Mouse (Mus musculus) forebrain, embryonic 15.5 days (tissue): ENCODE results near the gene Gm10964. TPM values are rescaled to one million over a fixed set of nuclear protein-coding genes. Genes with fewer than 3 reads are reported as not detected.

Experiments used
- ATAC-seq: fragments of 200-750 bp; cut with Nextera tagmentation; replicated peaks from 2 replicates; pipeline ENCODE4 v1.8.0; 2017; ENCODE audit warnings: mild to moderate bottlenecking, moderate TSS enrichment, moderate library complexity
- H3K27ac ChIP-seq: fragments of 300-500 bp; sonication (generic); replicated peaks from 2 replicates; pipeline ENCODE4 v1.5.1; 2015; ENCODE audit warnings: mild to moderate bottlenecking, inconsistent platforms
- H3K27me3 ChIP-seq: fragments of 300-500 bp; sonication (generic); 2 replicates; pipeline ENCODE4 v1.6.1; 2015; ENCODE audit warnings: inconsistent platforms
- H3K36me3 ChIP-seq: fragments of 300-500 bp; sonication (generic); 2 replicates; pipeline ENCODE4 v1.6.1; 2015; ENCODE audit warnings: mild to moderate bottlenecking, inconsistent platforms
- H3K4me1 ChIP-seq: fragments of 300-500 bp; sonication (generic); 2 replicates; pipeline ENCODE4 v1.6.1; 2015; ENCODE audit warnings: inconsistent platforms
- H3K4me2 ChIP-seq: fragments of 300-500 bp; sonication (generic); replicated peaks from 2 replicates; pipeline ENCODE4 v1.6.1; 2015; ENCODE audit warnings: mild to moderate bottlenecking, inconsistent platforms
- H3K4me3 ChIP-seq: fragments of 300-500 bp; sonication (generic); 2 replicates; pipeline ENCODE4 v1.5.1; 2015; ENCODE audit warnings: mild to moderate bottlenecking, inconsistent platforms
- H3K9ac ChIP-seq: fragments of 300-500 bp; sonication (generic); replicated peaks from 2 replicates; pipeline ENCODE4 v1.6.1; 2015; ENCODE audit warnings: mild to moderate bottlenecking, inconsistent platforms
- H3K9me3 ChIP-seq: fragments of 300-500 bp; sonication (generic); 2 replicates; pipeline ENCODE4 v1.6.1; 2016; ENCODE audit warnings: inconsistent platforms
- WGBS: fragments of 180-500 bp; shearing (Covaris S2); methylation state at CpG from one replicate; pipeline ENCODE4 v1.1.7; 2015; ENCODE audit warnings: mixed read lengths; 5-methylcytosine and 5-hydroxymethylcytosine counted together
- polyA plus RNA-seq: library from polyadenylated mRNA; unstranded; fragments of >200 nt; fragmentation: Nextera tagmentation; extraction: Ambion mirVana; gene quantifications from 2 replicates; pipeline ENCODE4 v1.2.1, GENCODE M21; 2015

Gm10964 gene
- polyA plus RNA-seq, 1 experiment from 2014 or later: not detected

- ATAC-seq: no peak
- no peak overlapping the region for H3K4me3 ChIP-seq
- H3K27ac ChIP-seq: no peak overlapping the region
- H3K36me3 ChIP-seq: no peaks in the 10 kb centered on the region
- H3K4me1 ChIP-seq: peaks cover 59% of the 10 kb centered on the region
- 83% methylated on average over 28 of the region's 28 CpGs for WGBS
- no peaks in the 10 kb centered on the region for H3K9me3 ChIP-seq
- H3K27me3 ChIP-seq: no peaks in the 10 kb centered on the region
- H3K9ac ChIP-seq: no peak overlapping the region
- no peak overlapping the region for H3K4me2 ChIP-seq
Measured at GRCm38 (mm10) chr3:103735776-103736600, 3.2 kb upstream of the Gm10964 start.

GRCm38 (mm10) chr3:103737061-103737754 lies 2.0 kb upstream of the Gm10964 start:
- peaks cover 4% of the 10 kb centered on the region for H3K36me3 ChIP-seq
- H3K9ac ChIP-seq: peak overlapping the region; percentile 20; the same call in 1 of the 2 replicates
- WGBS: 38% methylated on average over 16 of the region's 16 CpGs
- H3K9me3 ChIP-seq: no peaks in the 10 kb centered on the region
- H3K4me1 ChIP-seq: peaks cover 59% of the 10 kb centered on the region
- H3K27ac ChIP-seq: peak overlapping the region; percentile 83
- no peaks in the 10 kb centered on the region for H3K27me3 ChIP-seq
- H3K4me2 ChIP-seq: peak overlapping the region; percentile 39
- ATAC-seq: no peak
- peak overlapping the region; percentile 14 for H3K4me3 ChIP-seq

GRCm38 (mm10) chr3:103737778-103738571 lies 1.2 kb upstream of the Gm10964 start, which contains the start of gene Olfml3:
TSS of gene Olfml3 (minus strand) at chr3:103738001.
- Histone ChIP-seq H3K27me3 (no peaks in the 10 kb centered on the region), H3K4me1 (peaks cover 55% of the 10 kb centered on the region), H3K9me3 (no peaks in the 10 kb centered on the region), H3K4me3 (peak within 1 kb of the TSS; percentile 14), H3K36me3 (peaks cover 8% of the 10 kb centered on the region), H3K9ac (peak within 1 kb of the TSS; percentile 20; the same call in 1 of the 2 replicates), H3K27ac (peak within 1 kb of the TSS; percentile 83), H3K4me2 (peak within 1 kb of the TSS; percentile 39)
- WGBS: under 1% methylated on average over 18 of the region's 18 CpGs
- ATAC-seq: peak; percentile 62

GRCm38 (mm10) chr3:103740342-103740741 lies 1.2 kb downstream of the Gm10964 start:
- 31% methylated on average over 5 of the region's 5 CpGs for WGBS
- H3K4me1 ChIP-seq: peaks cover 32% of the 10 kb centered on the region
- peaks cover 30% of the 10 kb centered on the region for H3K36me3 ChIP-seq
- no peaks in the 10 kb centered on the region for H3K27me3 ChIP-seq
- H3K27ac ChIP-seq: no peak overlapping the region
- H3K9ac ChIP-seq: no peak overlapping the region
- no peaks in the 10 kb centered on the region for H3K9me3 ChIP-seq
- H3K4me3 ChIP-seq: no peak overlapping the region
- no peak for ATAC-seq
- no peak overlapping the region for H3K4me2 ChIP-seq

GRCm38 (mm10) chr3:103743208-103743607 lies 4.0 kb downstream of the Gm10964 start:
- no peak for ATAC-seq
- WGBS: 85% methylated on average over 6 of the region's 6 CpGs
- Histone ChIP-seq H3K4me1 (peaks cover 4% of the 10 kb centered on the region), H3K4me2 (no peak overlapping the region), H3K4me3 (no peak overlapping the region), H3K27ac (no peak overlapping the region), H3K36me3 (peaks cover 57% of the 10 kb centered on the region), H3K9ac (no peak overlapping the region), H3K9me3 (no peaks in the 10 kb centered on the region), H3K27me3 (no peaks in the 10 kb centered on the region)

GRCm38 (mm10) chr3:103745001-103745770 lies 6.0 kb downstream of the Gm10964 start:
- H3K27ac ChIP-seq: no peak overlapping the region
- H3K4me2 ChIP-seq: no peak overlapping the region
- no peak overlapping the region for H3K4me3 ChIP-seq
- H3K9me3 ChIP-seq: no peaks in the 10 kb centered on the region
- 92% methylated on average over 14 of the region's 14 CpGs for WGBS
- ATAC-seq: no peak
- no peaks in the 10 kb centered on the region for H3K27me3 ChIP-seq
- peaks cover 76% of the 10 kb centered on the region for H3K36me3 ChIP-seq
- no peaks in the 10 kb centered on the region for H3K4me1 ChIP-seq
- no peak overlapping the region for H3K9ac ChIP-seq

GRCm38 (mm10) chr3:103746711-103747110 lies 7.5 kb downstream of the Gm10964 start:
- Histone ChIP-seq H3K4me2 (no peak overlapping the region), H3K9me3 (no peaks in the 10 kb centered on the region), H3K27ac (no peak overlapping the region), H3K36me3 (peaks cover 83% of the 10 kb centered on the region), H3K4me1 (no peaks in the 10 kb centered on the region), H3K9ac (no peak overlapping the region), H3K27me3 (no peaks in the 10 kb centered on the region), H3K4me3 (no peak overlapping the region)
- no peak for ATAC-seq
- 84% methylated on average over 5 of the region's 5 CpGs for WGBS

- Histone ChIP-seq H3K36me3 (peaks cover 73% of the 10 kb centered on the region), H3K27me3 (no peaks in the 10 kb centered on the region), H3K9me3 (no peaks in the 10 kb centered on the region), H3K9ac (no peak overlapping the region), H3K4me1 (no peaks in the 10 kb centered on the region), H3K27ac (no peak overlapping the region), H3K4me2 (no peak overlapping the region), H3K4me3 (no peak overlapping the region)
- no peak for ATAC-seq
- WGBS: 77% methylated on average over 2 of the region's 2 CpGs
Measured at GRCm38 (mm10) chr3:103751558-103751957, 12.4 kb downstream of the Gm10964 start.

- H3K27ac ChIP-seq: no peak overlapping the region
- WGBS: 83% methylated on average over 3 of the region's 3 CpGs
- H3K4me2 ChIP-seq: no peak overlapping the region
- H3K9ac ChIP-seq: no peak overlapping the region
- H3K27me3 ChIP-seq: no peaks in the 10 kb centered on the region
- no peak overlapping the region for H3K4me3 ChIP-seq
- H3K4me1 ChIP-seq: no peaks in the 10 kb centered on the region
- no peak for ATAC-seq
- H3K36me3 ChIP-seq: peaks cover 67% of the 10 kb centered on the region
- no peaks in the 10 kb centered on the region for H3K9me3 ChIP-seq
Measured at GRCm38 (mm10) chr3:103755351-103755750, 16.2 kb downstream of the Gm10964 start.

- H3K9ac ChIP-seq: no peak overlapping the region
- no peaks in the 10 kb centered on the region for H3K4me1 ChIP-seq
- no peak for ATAC-seq
- H3K4me2 ChIP-seq: no peak overlapping the region
- H3K4me3 ChIP-seq: no peak overlapping the region
- H3K9me3 ChIP-seq: no peaks in the 10 kb centered on the region
- peaks cover 70% of the 10 kb centered on the region for H3K36me3 ChIP-seq
- no peak overlapping the region for H3K27ac ChIP-seq
- 93% methylated on average over 2 of the region's 2 CpGs for WGBS
- H3K27me3 ChIP-seq: no peaks in the 10 kb centered on the region
Measured at GRCm38 (mm10) chr3:103756920-103757319, 17.8 kb downstream of the Gm10964 start.

GRCm38 (mm10) chr3:103758456-103758855 lies 19.3 kb downstream of the Gm10964 start:
- Histone ChIP-seq H3K36me3 (peaks cover 74% of the 10 kb centered on the region), H3K4me3 (no peak overlapping the region), H3K27me3 (no peaks in the 10 kb centered on the region), H3K9me3 (no peaks in the 10 kb centered on the region), H3K4me2 (no peak overlapping the region), H3K27ac (no peak overlapping the region), H3K4me1 (no peaks in the 10 kb centered on the region), H3K9ac (no peak overlapping the region)
- no peak for ATAC-seq
- 79% methylated on average over 7 of the region's 7 CpGs for WGBS
